8 mouse cellular contexts compared by ENCODE assay signal in genomic region chr13:23739069-23739921, GRCm38 (mm10). TPM values are rescaled to one million over a fixed set of nuclear protein-coding genes. Genes with fewer than 3 reads are reported as not detected.
DNase-seq lines count a peak whose midpoint lies in the region; ATAC-seq lines count a peak whose summit lies in the region.

No protein-coding gene starts in this region.

- peaks cover 23% of the 10 kb centered on the region for H3K4me1 ChIP-seq in hindbrain, embryonic 13.5 days (replicated peaks)

- no peaks in the 10 kb centered on the region for H3K27me3 ChIP-seq in hindbrain, embryonic 13.5 days

- peak overlapping the region; percentile 48 for H3K4me3 ChIP-seq in hindbrain, embryonic 13.5 days

- H3K4me2 ChIP-seq in hindbrain, embryonic 13.5 days, result peak overlapping the region; percentile 94

- H3K27ac ChIP-seq in hindbrain, embryonic 13.5 days, result peak overlapping the region; percentile 89

- peak; percentile 90 for ATAC-seq in hindbrain, embryonic 13.5 days (ENCODE audit: low FRiP score)

- H3K36me3 ChIP-seq in hindbrain, embryonic 13.5 days, result no peaks in the 10 kb centered on the region

- H3K9me3 ChIP-seq in hindbrain, embryonic 13.5 days, result no peaks in the 10 kb centered on the region

- WGBS in hindbrain, embryonic 13.5 days, result under 1% methylated on average over 39 of the region's 39 CpGs

- H3K9ac ChIP-seq in hindbrain, embryonic 13.5 days, result peak overlapping the region; percentile 76

- peak; percentile 94 for DNase-seq in NIH3T3 (ENCODE audit: low read depth)
- peak; percentile 87 to 88 for DNase-seq in cerebellum, postnatal 14 days
- peak; percentile 90 to 92 for DNase-seq in frontal cortex, postnatal 14 days (ENCODE audit: low spot score in 2 of 2)
- peak; percentile 90 to 97 for DNase-seq in layer of hippocampus, postnatal 14 days (ENCODE audit: low spot score in 2 of 2)
- peak; percentile 95 for DNase-seq in lung, postnatal 10 days
- peak; percentile 82 for DNase-seq in ovary, postnatal 14 days (ENCODE audit: low spot score)
- DNase-seq in thymus, postnatal 14 days, result peak; percentile 91

RNA-seq across cellular contexts. Expression of gene Hist1h1c, which starts 0.7 kb away (rescaled TPM):
- polyA plus RNA-seq in hindbrain, embryonic 13.5 days (2015; fragmentation: Nextera tagmentation; extraction: Ambion mirVana), result 8.8 and 9.7 TPM in 2 replicates
- total RNA-seq in layer of hippocampus, postnatal 14 days (2021), result 10 to 100 TPM; 64.6 to 74.5 TPM

RNA-seq across cellular contexts. Expression of gene Hist1h3c, which starts 6.1 kb away (rescaled TPM):
- polyA plus RNA-seq in hindbrain, embryonic 13.5 days (2015; fragmentation: Nextera tagmentation; extraction: Ambion mirVana), result 1.3 and 1.9 TPM in 2 replicates
- 10 to 100 TPM; 11.9 to 12.2 TPM for total RNA-seq in layer of hippocampus, postnatal 14 days (2021)

RNA-seq across cellular contexts. Expression of gene Hist1h2bb, which starts 7.2 kb away (rescaled TPM):
- 0.86 and 1.7 TPM in 2 replicates for polyA plus RNA-seq in hindbrain, embryonic 13.5 days (2015; fragmentation: Nextera tagmentation; extraction: Ambion mirVana)
- 10 to 100 TPM; 19.6 to 29.4 TPM for total RNA-seq in layer of hippocampus, postnatal 14 days (2021)

RNA-seq across cellular contexts. Expression of gene Hist1h2ab, which starts 11.6 kb away (rescaled TPM):
- 10.5 and 12.7 TPM in 2 replicates for polyA plus RNA-seq in hindbrain, embryonic 13.5 days (2015; fragmentation: Nextera tagmentation; extraction: Ambion mirVana)
- total RNA-seq in layer of hippocampus, postnatal 14 days (2021), result 10 to 100 TPM; 27.5 to 46.6 TPM

RNA-seq across cellular contexts. Expression of gene Hist1h3b, which starts 12.8 kb away (rescaled TPM):
- polyA plus RNA-seq in hindbrain, embryonic 13.5 days (2015; fragmentation: Nextera tagmentation; extraction: Ambion mirVana), result 4.2 and 4.4 TPM in 2 replicates
- total RNA-seq in layer of hippocampus, postnatal 14 days (2021), result 10 to 100 TPM; 26.7 to 45.4 TPM

Comparison
In these comparisons a context has a peak if more than half of its experiments do, and no peak if none do; other contexts are left out.
1. Peak in every context shown above with its lines: DNase-seq, ATAC-seq, H3K4me3 ChIP-seq and H3K27ac ChIP-seq.